Mouse (Mus musculus): ENCODE results near the gene Tbc1d13. TPM values are rescaled to one million over a fixed set of nuclear protein-coding genes. Genes with fewer than 3 reads are reported as not detected.

Tbc1d13 gene
- 5.2 and 5.7 TPM in 2 replicates for polyA plus RNA-seq (2015; fragmentation: Nextera tagmentation; extraction: Ambion mirVana)

DNA sequence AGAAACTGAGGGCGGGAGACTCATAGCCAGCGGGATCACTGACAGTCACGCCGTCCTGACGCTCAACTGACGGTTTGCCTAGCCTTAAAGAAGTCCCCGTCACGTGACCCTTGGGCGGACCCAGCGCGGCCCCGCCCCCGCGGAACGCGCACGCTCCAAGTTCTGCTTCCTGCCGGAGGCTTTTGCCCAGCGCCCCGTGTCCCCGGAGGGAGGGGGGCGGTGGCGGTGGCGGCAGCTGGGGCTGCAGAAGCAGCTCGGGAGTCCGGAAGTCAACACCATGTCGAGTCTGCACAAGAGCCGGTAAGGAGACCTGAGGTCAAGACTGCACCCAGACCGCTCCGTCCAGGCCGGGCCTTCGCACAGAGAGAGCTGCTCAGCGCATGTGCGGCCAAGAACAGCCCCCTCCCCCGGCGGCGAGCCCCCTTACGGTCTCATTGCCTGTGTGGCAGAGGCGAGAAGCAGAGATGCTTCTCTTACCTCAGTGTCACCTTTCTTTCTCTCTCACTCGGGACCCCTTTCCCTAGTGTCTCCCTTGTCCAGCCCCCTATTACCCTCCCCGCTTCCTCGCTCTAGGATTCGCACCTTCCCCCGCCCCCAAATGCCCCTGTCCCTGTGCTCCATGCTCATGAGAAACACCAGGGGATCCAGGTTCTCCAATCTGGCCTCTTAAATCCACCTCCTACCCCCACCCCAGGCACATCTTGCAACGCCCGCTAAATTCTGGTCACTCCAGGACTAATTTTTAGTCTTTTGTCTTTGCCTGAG lies at the start of gene Tbc1d13:
TSS of gene Tbc1d13 (plus strand) at position 134 of the 765 bp plus-strand sequence.
- H3K4me3 ChIP-seq (ENCODE audit: low read length), result peak within 1 kb of the TSS; percentile 97
- peak within 1 kb of the TSS; percentile 92 for H3K9ac ChIP-seq (ENCODE audit: low read length)
- H3K27me3 ChIP-seq (ENCODE audit: control insufficient read depth, insufficient read depth, low read depth, low read length), result no peaks in the 10 kb centered on the region
- ATAC-seq (ENCODE audit: low read depth), result peak; percentile 97
- peaks cover 12% of the 10 kb centered on the region for H3K36me3 ChIP-seq (ENCODE audit: control insufficient read depth, insufficient read depth, low read length)
- H3K27ac ChIP-seq (ENCODE audit: low read length), result peak within 1 kb of the TSS; percentile 80
- H3K4me2 ChIP-seq (ENCODE audit: low read depth, low read length), result peak within 1 kb of the TSS; percentile 73
- H3K4me1 ChIP-seq (replicated peaks; ENCODE audit: control insufficient read depth, insufficient read depth, low read length), result peaks cover 11% of the 10 kb centered on the region
- no peaks in the 10 kb centered on the region for H3K9me3 ChIP-seq (ENCODE audit: control insufficient read depth, low read length)
- 0% methylated on average over 39 of the region's 46 CpGs for WGBS

DNA sequence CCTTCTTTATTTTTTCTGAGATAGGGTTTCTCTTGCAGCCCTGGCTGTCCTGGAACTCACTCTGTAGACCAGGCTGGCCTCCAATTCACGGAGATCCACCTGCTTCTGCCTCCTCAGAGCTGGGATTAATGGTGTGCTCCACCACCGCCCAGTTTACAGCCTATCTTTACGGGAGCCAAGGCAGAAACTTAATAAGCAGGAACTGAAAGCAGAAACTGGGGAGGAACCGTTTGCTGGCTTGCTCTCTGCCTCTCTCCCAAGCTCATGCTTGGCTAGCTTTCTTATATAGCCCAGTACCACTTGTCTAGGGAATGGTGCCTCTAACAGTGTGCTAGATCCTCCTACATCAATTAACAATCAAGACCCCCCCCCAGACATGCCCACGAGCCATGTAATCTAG lies 49.4 kb upstream of the Tbc1d13 start:
- no peaks in the 10 kb centered on the region for H3K9me3 ChIP-seq (ENCODE audit: control insufficient read depth, low read length)

DNA sequence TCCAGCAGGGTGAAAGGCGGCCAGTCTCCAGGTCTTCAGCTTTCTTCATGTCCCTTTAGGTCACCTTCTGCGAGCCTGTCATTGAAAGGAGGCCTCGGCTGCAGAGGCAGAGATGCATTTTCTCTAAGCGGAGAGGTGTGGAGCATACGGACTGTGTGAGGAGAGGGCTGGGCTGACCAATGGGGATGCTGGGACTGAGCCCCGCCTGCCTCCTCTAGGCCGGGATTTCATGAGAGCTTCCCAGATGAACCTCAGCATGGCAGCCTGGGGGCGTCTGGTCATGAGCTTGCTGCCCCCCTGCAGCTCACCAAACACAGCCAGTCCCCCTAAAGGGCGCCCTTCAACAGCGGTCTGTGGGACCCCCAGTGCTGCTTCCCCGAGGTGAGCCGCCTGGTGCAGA lies 48.9 kb upstream of the Tbc1d13 start:
- Histone ChIP-seq H3K27me3 (ENCODE audit: control insufficient read depth, insufficient read depth, low read depth, low read length) (no peaks in the 10 kb centered on the region), H3K4me2 (ENCODE audit: low read depth, low read length) (peak overlapping the region; percentile 46), H3K27ac (ENCODE audit: low read length) (no peak overlapping the region), H3K4me3 (ENCODE audit: low read length) (peak overlapping the region; percentile 21), H3K4me1 (replicated peaks; ENCODE audit: control insufficient read depth, insufficient read depth, low read length) (no peaks in the 10 kb centered on the region), H3K36me3 (ENCODE audit: control insufficient read depth, insufficient read depth, low read length) (no peaks in the 10 kb centered on the region; the same call in 1 of the 2 replicates), H3K9ac (ENCODE audit: low read length) (no peak overlapping the region; the same call in 1 of the 2 replicates), H3K9me3 (ENCODE audit: control insufficient read depth, low read length) (no peaks in the 10 kb centered on the region)
- ATAC-seq (ENCODE audit: low read depth), result peak; percentile 67
- 24% methylated on average over 12 of the region's 12 CpGs for WGBS

More for the DNA sequence above, 49.4 kb upstream of the Tbc1d13 start:
- Histone ChIP-seq H3K4me1 (replicated peaks; ENCODE audit: control insufficient read depth, insufficient read depth, low read length) (no peaks in the 10 kb centered on the region), H3K36me3 (ENCODE audit: control insufficient read depth, insufficient read depth, low read length) (no peaks in the 10 kb centered on the region; the same call in 1 of the 2 replicates), H3K4me3 (ENCODE audit: low read length) (no peak overlapping the region), H3K27me3 (ENCODE audit: control insufficient read depth, insufficient read depth, low read depth, low read length) (no peaks in the 10 kb centered on the region), H3K4me2 (ENCODE audit: low read depth, low read length) (no peak overlapping the region; the same call in 1 of the 2 replicates), H3K27ac (ENCODE audit: low read length) (no peak overlapping the region), H3K9ac (ENCODE audit: low read length) (no peak overlapping the region)
- ATAC-seq (ENCODE audit: low read depth), result no peak
- 63% methylated on average over 5 of the region's 5 CpGs for WGBS

DNA sequence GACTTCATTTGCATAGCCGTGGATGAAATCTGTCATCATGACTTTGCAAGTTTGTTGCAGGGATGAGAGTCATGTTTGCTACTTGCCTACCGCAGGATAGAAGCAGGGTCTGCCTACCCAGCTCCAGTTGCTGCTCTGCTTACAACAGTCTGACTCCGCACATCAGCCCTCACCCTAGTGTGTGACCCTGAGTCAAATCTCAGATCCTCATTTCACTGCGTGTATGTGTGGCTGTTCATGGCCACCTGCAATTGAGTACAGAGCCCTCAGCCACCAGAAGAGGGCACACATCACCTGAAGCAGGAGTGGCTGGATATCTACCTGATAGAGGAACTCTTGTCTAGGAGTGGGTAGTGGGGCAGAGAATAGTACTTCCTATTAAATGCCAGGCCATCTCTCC lies 46.2 kb upstream of the Tbc1d13 start:
- no peak for ATAC-seq (ENCODE audit: low read depth)
- Histone ChIP-seq H3K36me3 (ENCODE audit: control insufficient read depth, insufficient read depth, low read length) (no peaks in the 10 kb centered on the region; the same call in 1 of the 2 replicates), H3K9me3 (ENCODE audit: control insufficient read depth, low read length) (no peaks in the 10 kb centered on the region), H3K4me2 (ENCODE audit: low read depth, low read length) (no peak overlapping the region), H3K4me3 (ENCODE audit: low read length) (no peak overlapping the region), H3K4me1 (replicated peaks; ENCODE audit: control insufficient read depth, insufficient read depth, low read length) (no peaks in the 10 kb centered on the region), H3K9ac (ENCODE audit: low read length) (no peak overlapping the region), H3K27ac (ENCODE audit: low read length) (no peak overlapping the region), H3K27me3 (ENCODE audit: control insufficient read depth, insufficient read depth, low read depth, low read length) (no peaks in the 10 kb centered on the region)
- 85% methylated on average over 4 of the region's 4 CpGs for WGBS

DNA sequence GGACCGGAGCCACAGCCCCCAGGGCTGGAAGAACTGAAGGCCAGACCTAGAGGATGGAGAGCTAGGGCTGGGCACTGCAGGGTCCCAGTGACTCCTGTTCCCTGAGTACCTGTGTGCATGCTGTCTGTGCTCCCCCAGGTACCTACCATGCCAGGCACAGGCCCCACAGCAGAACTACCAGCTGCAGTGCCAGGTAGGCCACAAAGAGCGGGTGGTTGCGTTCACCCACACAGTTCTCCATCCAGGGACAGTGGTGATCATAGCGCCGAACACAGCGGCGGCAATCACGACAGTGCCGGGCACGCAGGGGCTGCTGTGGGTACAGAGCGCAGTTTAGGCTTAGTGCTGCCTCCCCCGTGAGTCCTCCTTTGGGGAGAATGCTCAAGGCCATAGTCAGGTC lies 42.0 kb upstream of the Tbc1d13 start:
- no peaks in the 10 kb centered on the region; the same call in 1 of the 2 replicates for H3K36me3 ChIP-seq (ENCODE audit: control insufficient read depth, insufficient read depth, low read length)
- no peak overlapping the region for H3K4me3 ChIP-seq (ENCODE audit: low read length)
- WGBS, result 95% methylated on average over 12 of the region's 12 CpGs
- H3K27me3 ChIP-seq (ENCODE audit: control insufficient read depth, insufficient read depth, low read depth, low read length), result no peaks in the 10 kb centered on the region
- H3K9ac ChIP-seq (ENCODE audit: low read length), result no peak overlapping the region
- no peak for ATAC-seq (ENCODE audit: low read depth)
- no peaks in the 10 kb centered on the region for H3K9me3 ChIP-seq (ENCODE audit: control insufficient read depth, low read length)
- H3K4me1 ChIP-seq (replicated peaks; ENCODE audit: control insufficient read depth, insufficient read depth, low read length), result peaks cover 9% of the 10 kb centered on the region; the same call in 1 of the 2 replicates
- no peak overlapping the region for H3K27ac ChIP-seq (ENCODE audit: low read length)
- H3K4me2 ChIP-seq (ENCODE audit: low read depth, low read length), result no peak overlapping the region

DNA sequence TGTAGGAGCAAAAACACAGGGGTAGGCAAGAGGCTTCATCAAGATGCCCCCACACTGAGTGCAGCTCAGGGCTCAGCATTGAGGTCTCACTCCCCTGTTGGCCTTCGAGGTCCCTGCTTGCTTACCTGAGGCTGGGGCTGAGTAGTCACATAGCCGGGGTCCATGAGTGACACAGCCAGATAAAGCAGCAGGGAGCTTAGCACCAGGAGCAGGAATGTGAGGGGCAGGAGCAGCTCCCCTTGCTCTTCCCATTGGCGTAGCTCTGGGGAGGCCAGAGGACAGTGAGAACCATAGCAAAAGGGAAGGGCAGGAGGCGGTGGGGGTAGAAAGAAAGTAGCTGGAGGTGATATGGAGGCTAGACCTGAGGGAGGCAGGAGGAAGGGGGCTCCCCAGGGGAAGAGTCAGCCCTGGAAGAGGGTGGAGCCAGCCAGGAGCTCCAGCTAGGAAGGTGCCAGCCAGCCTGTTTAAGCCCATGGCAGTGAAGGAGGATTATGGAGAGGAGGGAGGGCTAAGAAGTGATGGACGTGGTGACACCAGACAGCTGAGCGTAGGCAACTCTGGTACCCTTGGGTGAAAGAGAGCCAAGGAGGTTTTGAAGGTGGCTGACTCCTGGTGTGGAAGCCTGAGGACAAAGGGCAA lies 41.1 kb upstream of the Tbc1d13 start:
- Histone ChIP-seq H3K36me3 (ENCODE audit: control insufficient read depth, insufficient read depth, low read length) (no peaks in the 10 kb centered on the region; the same call in 1 of the 2 replicates), H3K9me3 (ENCODE audit: control insufficient read depth, low read length) (no peaks in the 10 kb centered on the region), H3K27me3 (ENCODE audit: control insufficient read depth, insufficient read depth, low read depth, low read length) (no peaks in the 10 kb centered on the region), H3K9ac (ENCODE audit: low read length) (peak overlapping the region; percentile 81), H3K4me3 (ENCODE audit: low read length) (peak overlapping the region; percentile 78), H3K27ac (ENCODE audit: low read length) (no peak overlapping the region; the same call in 1 of the 2 replicates), H3K4me2 (ENCODE audit: low read depth, low read length) (peak overlapping the region; percentile 81), H3K4me1 (replicated peaks; ENCODE audit: control insufficient read depth, insufficient read depth, low read length) (peaks cover 9% of the 10 kb centered on the region; the same call in 1 of the 2 replicates)
- 40% methylated on average over 6 of the region's 6 CpGs for WGBS
- no peak for ATAC-seq (ENCODE audit: low read depth)

DNA sequence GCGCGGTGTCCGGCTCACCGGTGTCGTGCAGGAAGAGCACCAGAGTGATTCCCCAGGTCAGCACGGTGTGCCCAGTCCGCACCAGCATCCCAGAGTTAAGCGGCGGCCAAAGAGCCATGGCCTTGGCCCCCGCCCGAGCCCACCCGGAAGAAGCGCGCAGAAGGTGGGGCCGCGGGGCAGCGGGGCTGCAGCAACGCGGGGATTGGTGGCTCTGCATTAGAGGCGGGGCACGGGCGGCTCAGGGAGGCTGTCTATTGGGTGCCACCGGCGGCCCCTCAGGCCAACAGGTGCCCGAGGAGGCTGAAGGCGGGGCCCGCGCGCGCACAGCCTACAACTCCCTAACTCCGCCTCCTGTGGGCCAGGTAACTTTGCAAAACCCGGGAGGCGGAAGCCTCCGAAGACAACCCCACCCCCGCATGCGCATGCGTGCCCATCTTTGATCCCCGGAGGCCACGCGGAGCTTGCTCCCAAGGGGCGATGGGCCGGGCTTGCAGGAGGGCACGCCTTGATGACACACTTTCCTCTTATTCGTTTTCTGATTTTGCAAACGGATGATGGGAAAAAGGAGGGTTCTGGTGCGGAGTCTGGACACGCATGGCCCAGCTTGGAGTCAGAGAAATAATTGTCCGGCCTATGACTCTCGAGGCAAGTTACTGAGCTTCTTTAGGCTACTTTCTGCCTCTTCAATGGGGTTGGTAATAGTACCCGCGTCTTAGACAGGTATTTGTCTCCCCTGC lies 39.9 kb upstream of the Tbc1d13 start, which contains the start of gene Zdhhc12:
TSS of gene Zdhhc12 (minus strand) at position 178 of the 737 bp plus-strand sequence.
- Histone ChIP-seq H3K4me3 (ENCODE audit: low read length) (peak within 1 kb of the TSS; percentile 78), H3K4me1 (replicated peaks; ENCODE audit: control insufficient read depth, insufficient read depth, low read length) (peaks cover 9% of the 10 kb centered on the region; the same call in 1 of the 2 replicates), H3K36me3 (ENCODE audit: control insufficient read depth, insufficient read depth, low read length) (no peaks in the 10 kb centered on the region), H3K9ac (ENCODE audit: low read length) (peak within 1 kb of the TSS; percentile 81), H3K27ac (ENCODE audit: low read length) (peak within 1 kb of the TSS; percentile 67), H3K4me2 (ENCODE audit: low read depth, low read length) (peak within 1 kb of the TSS; percentile 81), H3K9me3 (ENCODE audit: control insufficient read depth, low read length) (no peaks in the 10 kb centered on the region), H3K27me3 (ENCODE audit: control insufficient read depth, insufficient read depth, low read depth, low read length) (no peaks in the 10 kb centered on the region)
- under 1% methylated on average over 49 of the region's 51 CpGs for WGBS
- peak; percentile 99 for ATAC-seq (ENCODE audit: low read depth)

DNA sequence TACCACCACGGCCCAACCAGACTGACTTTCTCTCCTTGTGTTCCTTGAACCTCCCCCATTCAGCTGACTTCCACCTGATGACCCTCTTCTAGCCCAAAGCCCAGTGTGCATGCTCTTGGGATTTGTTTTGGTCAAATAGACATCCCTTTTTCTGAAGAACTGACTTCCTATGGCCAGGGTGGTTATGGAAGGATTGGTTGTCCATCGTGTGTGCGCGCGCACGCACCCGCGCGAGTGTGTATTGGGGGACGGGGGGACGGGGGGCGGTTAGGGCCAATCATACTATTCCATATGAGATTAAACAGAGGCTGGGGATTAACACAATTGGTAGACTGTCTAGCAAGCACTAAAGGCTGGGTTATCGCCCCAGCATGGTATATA lies 39.3 kb upstream of the Tbc1d13 start:
- H3K4me3 ChIP-seq (ENCODE audit: low read length), result peak overlapping the region; percentile 78
- no peaks in the 10 kb centered on the region for H3K27me3 ChIP-seq (ENCODE audit: control insufficient read depth, insufficient read depth, low read depth, low read length)
- under 1% methylated on average over 13 of the region's 13 CpGs for WGBS
- H3K9me3 ChIP-seq (ENCODE audit: control insufficient read depth, low read length), result no peaks in the 10 kb centered on the region
- 0 out of 2 replicates have a peak, but pooled peaks have one; percentile 0 for ATAC-seq (ENCODE audit: low read depth)
- H3K27ac ChIP-seq (ENCODE audit: low read length), result peak overlapping the region; percentile 67
- H3K9ac ChIP-seq (ENCODE audit: low read length), result peak overlapping the region; percentile 74
- H3K36me3 ChIP-seq (ENCODE audit: control insufficient read depth, insufficient read depth, low read length), result no peaks in the 10 kb centered on the region
- peaks cover 9% of the 10 kb centered on the region; the same call in 1 of the 2 replicates for H3K4me1 ChIP-seq (replicated peaks; ENCODE audit: control insufficient read depth, insufficient read depth, low read length)
- H3K4me2 ChIP-seq (ENCODE audit: low read depth, low read length), result peak overlapping the region; percentile 81
